Mouse (Mus musculus) frontal cortex, postnatal 36 days (tissue): ENCODE data around the gene Cubn.

Experiments
- DNase-seq, 2 experiments: peaks; one replicate each; pipeline ENCODE4 v3.0.0; 2022; ENCODE audit warnings: low spot score in 2 of 2

Gene Cubn

GRCm38 (mm10) chr2:13235696-13236095, 255.9 kb downstream of the Cubn start:
- DNase-seq: no peak

- DNase-seq: no peak
These were observed 256.8 kb downstream of the Cubn start for GRCm38 (mm10) chr2:13234796-13235195.

GRCm38 (mm10) chr2:13233902-13234301, 257.7 kb downstream of the Cubn start:
- no peak for DNase-seq

- no peak for DNase-seq
These were observed 258.3 kb downstream of the Cubn start for GRCm38 (mm10) chr2:13233254-13233835.

- DNase-seq: no peak
These were observed 259.3 kb downstream of the Cubn start for GRCm38 (mm10) chr2:13232305-13232704.

GRCm38 (mm10) chr2:13229686-13230085, 261.9 kb downstream of the Cubn start:
- DNase-seq: no peak
